In genomic region chr7:114837268-114837667, GRCm38 (mm10) we compare ENCODE assay signal across 22 mouse cellular contexts.
A peak's percentile ranks its signal among the peaks of the same experiment; 100 is the strongest.
DNase-seq lines count a peak whose midpoint lies in the region; TF ChIP-seq lines count a peak whose summit lies in the region.
"Had no signal": no experiment of that assay in that cellular context is flagged by ENCODE, and none has a peak within 500 bp of the region (broad histone marks: within the 10 kb centered on the region; RNA-seq: fewer than 3 reads in every experiment).

No protein-coding gene starts in this region.

- peak overlapping the region; percentile 55 for H3K27ac ChIP-seq in embryonic fibroblast, embryonic 13.5 days (ENCODE audit: insufficient read depth, low read length)
- H3K27ac ChIP-seq: heart, embryonic 13.5 days; hindbrain, embryonic 15.5 days; layer of hippocampus, adult 2 months; liver, embryonic 12.5 days; neural tube, embryonic 12.5 days had no signal

- H3K4me1 ChIP-seq in embryonic fibroblast, embryonic 13.5 days (ENCODE audit: control insufficient read depth, insufficient read depth, low read length), result peaks cover 2% of the 10 kb centered on the region; the same call in 1 of the 2 replicates
- H3K4me1 ChIP-seq: neural tube, embryonic 12.5 days had no signal

- no peak overlapping the region for H3K4me3 ChIP-seq in embryonic fibroblast, embryonic 13.5 days (ENCODE audit: insufficient read depth, low read length)
- H3K4me3 ChIP-seq: heart, embryonic 13.5 days; hindbrain, embryonic 15.5 days; layer of hippocampus, adult 2 months; liver, embryonic 12.5 days; neural tube, embryonic 12.5 days had no signal

- TF ChIP-seq CTCF in embryonic fibroblast, embryonic 13.5 days (IDR thresholded peaks at IDR 0.05; ENCODE audit: borderline replicate concordance, insufficient read depth, low read length), result no peak

- no peak for TF ChIP-seq POLR2A in embryonic fibroblast, embryonic 13.5 days (IDR thresholded peaks at IDR 0.05; ENCODE audit: low read depth, low read length)

- DNase-seq in layer of hippocampus, adult 18-20 months (ENCODE audit: low spot score in 2 of 2), result peak; percentile 11 to 63
- DNase-seq in layer of hippocampus, postnatal 25 days (ENCODE audit: extremely low spot score in 1 of 2, low spot score in 1 of 2), result no peak
- peak; percentile 13 to 19 for DNase-seq in right cerebral cortex, adult 2 months (ENCODE audit: low spot score in 2 of 2)
- DNase-seq in right cerebral cortex, postnatal 10 days (ENCODE audit: low spot score in 2 of 2), result no peak
- no peak for DNase-seq in gastrocnemius, postnatal 25 days
- DNase-seq in cerebellum, adult 9-11 months, result no peak
- DNase-seq: adrenal gland, adult 2 months; adrenal gland, postnatal 36 days; cerebellum, adult 8-10 months; cerebellum, postnatal 36 days; heart, postnatal 10 days; kidney, adult 11 months; kidney, postnatal 14 days; left cerebral cortex, postnatal 4 days; liver, postnatal 0 days; lung, postnatal 14 days had no signal

Comparison
In these comparisons a context has a peak if more than half of its experiments do, and no peak if none do; other contexts are left out.
1. DNase-seq: peak in layer of hippocampus, adult 18-20 months (2 of 2) and right cerebral cortex, adult 2 months (2 of 2); none in layer of hippocampus, postnatal 25 days (0 of 2), right cerebral cortex, postnatal 10 days (0 of 2), gastrocnemius, postnatal 25 days (single experiment) and cerebellum, adult 9-11 months (single experiment).